Mouse (Mus musculus): Measurements from ENCODE around the gene Dst.
A peak's percentile ranks its signal among the peaks of the same experiment; 100 is the strongest.

Dst gene

GRCm38 (mm10) chr1:33908191-33908962 is at the start of gene Dst:
Gene Dst, plus strand, starts transcription at chr1:33908225.
- TF ChIP-seq CTCF (conservative IDR thresholded peaks at IDR 0.05; ENCODE audit: low read length): no peak
- TF ChIP-seq POU5F1 (IDR thresholded peaks at IDR 0.05; ENCODE audit: borderline replicate concordance, low read length): no peak
- TF ChIP-seq NANOG (IDR thresholded peaks at IDR 0.05; ENCODE audit: borderline replicate concordance, low read length): no peak
- Histone ChIP-seq H3K9me3 (ENCODE audit: low read length) (peaks cover 4% of the 10 kb centered on the region; the same call in 1 of the 2 replicates), H3K4me1 (replicated peaks; ENCODE audit: low read depth, low read length) (peaks cover 46% of the 10 kb centered on the region), H3K27me3 (ENCODE audit: insufficient read depth, low read length) (peaks cover 34% of the 10 kb centered on the region), H3K36me3 (ENCODE audit: insufficient read depth, low read length) (peaks cover 15% of the 10 kb centered on the region), H3K4me3 (replicated peaks; ENCODE audit: low read length) (peak within 1 kb of the TSS; percentile 85)

DNA sequence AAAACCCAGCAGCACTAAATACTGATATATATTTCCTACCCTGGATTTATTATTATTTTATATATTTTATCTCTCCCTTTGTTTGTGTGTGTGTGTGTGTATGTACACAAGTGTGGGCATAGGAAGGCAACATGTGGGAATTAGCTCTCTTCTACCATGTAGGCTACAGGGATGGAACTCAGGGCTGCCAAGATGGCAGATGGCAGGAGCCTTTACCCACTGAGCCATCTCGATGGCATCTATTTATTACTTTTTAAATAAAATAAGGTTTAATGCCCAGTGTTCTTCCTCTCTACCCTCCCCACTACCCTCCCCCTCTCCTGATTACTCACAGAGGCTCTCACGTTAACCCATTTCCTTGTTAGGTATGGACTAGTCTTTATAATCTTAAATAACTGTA is 39.0 kb upstream of the Dst start:
- Histone ChIP-seq H3K9me3 (ENCODE audit: low read length) (no peaks in the 10 kb centered on the region), H3K4me1 (replicated peaks; ENCODE audit: low read depth, low read length) (no peaks in the 10 kb centered on the region), H3K27me3 (ENCODE audit: insufficient read depth, low read length) (no peaks in the 10 kb centered on the region)

DNA sequence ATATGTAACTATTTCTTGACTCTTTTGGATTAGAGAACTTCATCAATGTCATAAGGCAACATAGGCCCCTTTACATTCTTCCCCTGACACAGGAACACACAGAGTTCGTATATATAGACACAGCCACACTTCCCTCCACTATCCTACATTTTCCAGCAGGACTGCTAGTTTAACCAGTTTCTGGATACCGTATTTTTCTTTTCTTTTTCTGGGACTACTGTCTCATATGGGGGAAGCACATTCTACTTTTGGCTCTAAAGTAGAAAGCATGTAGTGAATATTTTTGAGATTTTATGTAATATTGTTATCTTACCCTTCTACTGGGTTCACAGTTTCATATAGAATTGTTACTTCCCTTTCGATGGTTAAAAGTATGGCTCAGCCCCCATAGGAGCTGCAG is 38.6 kb upstream of the Dst start:
- Histone ChIP-seq H3K27me3 (ENCODE audit: insufficient read depth, low read length) (no peaks in the 10 kb centered on the region), H3K36me3 (ENCODE audit: insufficient read depth, low read length) (no peaks in the 10 kb centered on the region)

More for the DNA sequence above, 39.0 kb upstream of the Dst start:
- Histone ChIP-seq H3K4me3 (replicated peaks; ENCODE audit: low read length) (no peak overlapping the region), H3K36me3 (ENCODE audit: insufficient read depth, low read length) (no peaks in the 10 kb centered on the region)
- TF ChIP-seq POU5F1 (IDR thresholded peaks at IDR 0.05; ENCODE audit: borderline replicate concordance, low read length): no peak
- no peak for TF ChIP-seq NANOG (IDR thresholded peaks at IDR 0.05; ENCODE audit: borderline replicate concordance, low read length)
- no peak for TF ChIP-seq CTCF (conservative IDR thresholded peaks at IDR 0.05; ENCODE audit: low read length)

GRCm38 (mm10) chr1:33873561-33873960 is 34.5 kb upstream of the Dst start:
- TF ChIP-seq NANOG (IDR thresholded peaks at IDR 0.05; ENCODE audit: borderline replicate concordance, low read length) (no peak), CTCF (conservative IDR thresholded peaks at IDR 0.05; ENCODE audit: low read length) (no peak), POU5F1 (IDR thresholded peaks at IDR 0.05; ENCODE audit: borderline replicate concordance, low read length) (no peak)
- Histone ChIP-seq H3K4me3 (replicated peaks; ENCODE audit: low read length) (no peak overlapping the region), H3K27me3 (ENCODE audit: insufficient read depth, low read length) (no peaks in the 10 kb centered on the region), H3K36me3 (ENCODE audit: insufficient read depth, low read length) (no peaks in the 10 kb centered on the region), H3K9me3 (ENCODE audit: low read length) (no peaks in the 10 kb centered on the region), H3K4me1 (replicated peaks; ENCODE audit: low read depth, low read length) (no peaks in the 10 kb centered on the region)

More for the DNA sequence above, 38.6 kb upstream of the Dst start:
- TF ChIP-seq NANOG (IDR thresholded peaks at IDR 0.05; ENCODE audit: borderline replicate concordance, low read length): no peak
- no peak for TF ChIP-seq CTCF (conservative IDR thresholded peaks at IDR 0.05; ENCODE audit: low read length)
- no peak for TF ChIP-seq POU5F1 (IDR thresholded peaks at IDR 0.05; ENCODE audit: borderline replicate concordance, low read length)
- no peaks in the 10 kb centered on the region for H3K4me1 ChIP-seq (replicated peaks; ENCODE audit: low read depth, low read length)
- H3K9me3 ChIP-seq (ENCODE audit: low read length): no peaks in the 10 kb centered on the region
- no peak overlapping the region for H3K4me3 ChIP-seq (replicated peaks; ENCODE audit: low read length)

- H3K9me3 ChIP-seq (ENCODE audit: low read length): no peaks in the 10 kb centered on the region
- H3K4me3 ChIP-seq (replicated peaks; ENCODE audit: low read length): no peak overlapping the region
- no peaks in the 10 kb centered on the region for H3K27me3 ChIP-seq (ENCODE audit: insufficient read depth, low read length)
- H3K36me3 ChIP-seq (ENCODE audit: insufficient read depth, low read length): no peaks in the 10 kb centered on the region
- TF ChIP-seq CTCF (conservative IDR thresholded peaks at IDR 0.05; ENCODE audit: low read length) (peak; percentile 85), NANOG (IDR thresholded peaks at IDR 0.05; ENCODE audit: borderline replicate concordance, low read length) (no peak)
- no peaks in the 10 kb centered on the region for H3K4me1 ChIP-seq (replicated peaks; ENCODE audit: low read depth, low read length)
These were observed 32.3 kb upstream of the Dst start for GRCm38 (mm10) chr1:33875691-33876090.

DNA sequence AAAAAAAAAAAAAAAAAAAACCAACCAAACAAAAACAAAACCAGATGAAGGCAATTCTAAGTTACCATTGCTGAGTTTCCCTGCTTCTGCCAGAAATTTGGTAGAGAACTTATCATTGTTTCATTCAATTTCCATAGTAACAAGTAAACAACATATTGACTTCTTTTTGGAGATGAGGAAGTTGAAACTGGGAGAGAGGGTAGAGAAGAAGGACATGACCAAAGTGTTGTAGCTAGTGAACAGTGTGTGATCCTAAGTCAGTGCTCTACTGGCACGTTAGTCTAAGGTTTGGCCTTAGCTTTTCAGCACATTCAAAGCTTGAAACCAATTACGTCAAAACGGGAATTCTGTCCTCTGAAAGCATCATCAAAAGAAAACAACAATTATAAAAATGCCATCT is 31.6 kb upstream of the Dst start:
- Histone ChIP-seq H3K9me3 (ENCODE audit: low read length) (no peaks in the 10 kb centered on the region), H3K4me1 (replicated peaks; ENCODE audit: low read depth, low read length) (no peaks in the 10 kb centered on the region), H3K36me3 (ENCODE audit: insufficient read depth, low read length) (no peaks in the 10 kb centered on the region), H3K4me3 (replicated peaks; ENCODE audit: low read length) (no peak overlapping the region), H3K27me3 (ENCODE audit: insufficient read depth, low read length) (no peaks in the 10 kb centered on the region)
- TF ChIP-seq NANOG (IDR thresholded peaks at IDR 0.05; ENCODE audit: borderline replicate concordance, low read length) (no peak), CTCF (conservative IDR thresholded peaks at IDR 0.05; ENCODE audit: low read length) (no peak), POU5F1 (IDR thresholded peaks at IDR 0.05; ENCODE audit: borderline replicate concordance, low read length) (no peak)

DNA sequence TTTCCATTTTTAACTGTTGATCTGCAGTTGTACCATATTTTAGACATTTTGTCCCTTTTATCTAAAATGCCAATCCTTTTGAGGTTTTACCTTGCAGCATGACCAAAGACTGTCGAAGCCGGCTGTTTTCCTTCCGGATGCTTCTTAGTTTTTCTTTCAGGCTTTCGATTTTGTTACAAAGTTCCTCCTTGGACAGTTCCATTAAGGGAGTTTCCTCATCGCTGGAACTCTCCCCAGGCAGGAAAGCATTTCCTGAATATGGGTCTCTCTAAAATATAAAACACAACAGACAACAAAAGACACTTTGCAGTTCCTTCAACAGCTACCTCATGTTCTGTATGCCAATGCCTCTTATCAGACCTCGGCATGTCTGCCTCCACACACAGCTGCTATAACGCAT is 29.9 kb upstream of the Dst start:
- H3K36me3 ChIP-seq (ENCODE audit: insufficient read depth, low read length): no peaks in the 10 kb centered on the region
- no peak for TF ChIP-seq CTCF (conservative IDR thresholded peaks at IDR 0.05; ENCODE audit: low read length)
- TF ChIP-seq POU5F1 (IDR thresholded peaks at IDR 0.05; ENCODE audit: borderline replicate concordance, low read length): no peak
- no peak for TF ChIP-seq NANOG (IDR thresholded peaks at IDR 0.05; ENCODE audit: borderline replicate concordance, low read length)
- no peaks in the 10 kb centered on the region for H3K9me3 ChIP-seq (ENCODE audit: low read length)

GRCm38 (mm10) chr1:33883102-33883839 is 24.8 kb upstream of the Dst start:
- Histone ChIP-seq H3K4me1 (replicated peaks; ENCODE audit: low read depth, low read length) (no peaks in the 10 kb centered on the region), H3K36me3 (ENCODE audit: insufficient read depth, low read length) (no peaks in the 10 kb centered on the region), H3K27me3 (ENCODE audit: insufficient read depth, low read length) (no peaks in the 10 kb centered on the region), H3K9me3 (ENCODE audit: low read length) (no peaks in the 10 kb centered on the region), H3K4me3 (replicated peaks; ENCODE audit: low read length) (no peak overlapping the region)
- no peak for TF ChIP-seq NANOG (IDR thresholded peaks at IDR 0.05; ENCODE audit: borderline replicate concordance, low read length)
- no peak for TF ChIP-seq POU5F1 (IDR thresholded peaks at IDR 0.05; ENCODE audit: borderline replicate concordance, low read length)
- no peak; the same call in 1 of the 2 replicates for TF ChIP-seq CTCF (conservative IDR thresholded peaks at IDR 0.05; ENCODE audit: low read length)

More for the DNA sequence above, 29.9 kb upstream of the Dst start:
- no peaks in the 10 kb centered on the region for H3K4me1 ChIP-seq (replicated peaks; ENCODE audit: low read depth, low read length)
- no peaks in the 10 kb centered on the region for H3K27me3 ChIP-seq (ENCODE audit: insufficient read depth, low read length)
- H3K4me3 ChIP-seq (replicated peaks; ENCODE audit: low read length): no peak overlapping the region

Measured in E14TG2a.4 (cell line).